Mouse (Mus musculus): ENCODE measurements around the gene Fgf11.

- TF ChIP-seq CTCF (IDR thresholded peaks at IDR 0.05; ENCODE audit: low read depth): 0 out of 2 replicates have a peak, but pooled peaks have one; percentile 19
- TF ChIP-seq EP300 (IDR thresholded peaks at IDR 0.05; ENCODE audit: low read depth): peak; percentile 37
Observed at GRCm38 (mm10) chr11:69846198-69846680, 44.6 kb upstream of the Fgf11 start, which contains the start of gene Plscr3.
